Mouse (Mus musculus) thymus, postnatal 25 days (tissue): ENCODE data around the gene Sarnp.
"Not testable (repeated sequence)": the region's sequence is repeated elsewhere in the genome, so short reads cannot be mapped to it uniquely, and the experiment has no call there.

Experiments used
- DNase-seq: peaks from one replicate; pipeline ENCODE4 v3.0.0; 2022

The Sarnp gene

GRCm38 (mm10) chr10:128821358-128822056, 4.4 kb downstream of the Sarnp start, which contains the start of gene Ormdl2:
TSS of gene Ormdl2 (minus strand) at chr10:128821645.
- DNase-seq, result peak; percentile 95

GRCm38 (mm10) chr10:128822135-128822534, 5.0 kb downstream of the Sarnp start:
- DNase-seq, result no peak

- DNase-seq, result not testable (repeated sequence)
Measured at GRCm38 (mm10) chr10:128823087-128823486, 6.0 kb downstream of the Sarnp start.

- peak; percentile 35 for DNase-seq
Measured at GRCm38 (mm10) chr10:128823821-128824220, 6.7 kb downstream of the Sarnp start.

- DNase-seq, result no peak
Measured at GRCm38 (mm10) chr10:128837400-128837799, 20.3 kb downstream of the Sarnp start.

- DNase-seq, result no peak
Measured at GRCm38 (mm10) chr10:128839434-128839833, 22.3 kb downstream of the Sarnp start.

- no peak for DNase-seq
Measured at GRCm38 (mm10) chr10:128840612-128841011, 23.5 kb downstream of the Sarnp start.

- DNase-seq, result no peak
Measured at GRCm38 (mm10) chr10:128843260-128843659, 26.1 kb downstream of the Sarnp start.

GRCm38 (mm10) chr10:128845516-128845915, 28.4 kb downstream of the Sarnp start:
- DNase-seq, result no peak

GRCm38 (mm10) chr10:128846664-128847063, 29.5 kb downstream of the Sarnp start:
- no peak for DNase-seq

- DNase-seq, result no peak
Measured at GRCm38 (mm10) chr10:128848426-128848825, 31.3 kb downstream of the Sarnp start.

GRCm38 (mm10) chr10:128850339-128850738, 33.2 kb downstream of the Sarnp start:
- no peak for DNase-seq

- no peak for DNase-seq
Measured at GRCm38 (mm10) chr10:128861176-128861575, 44.0 kb downstream of the Sarnp start.

GRCm38 (mm10) chr10:128866042-128866441, 48.9 kb downstream of the Sarnp start:
- no peak for DNase-seq

- no peak for DNase-seq
Measured at GRCm38 (mm10) chr10:128866518-128866917, 49.4 kb downstream of the Sarnp start.

- DNase-seq, result no peak
Measured at GRCm38 (mm10) chr10:128870341-128870740, 53.2 kb downstream of the Sarnp start.

- no peak for DNase-seq
Measured at GRCm38 (mm10) chr10:128878291-128878690, 61.2 kb downstream of the Sarnp start.

- DNase-seq, result no peak
Measured at GRCm38 (mm10) chr10:128878811-128879210, 61.7 kb downstream of the Sarnp start.

GRCm38 (mm10) chr10:128882067-128882466, 64.9 kb downstream of the Sarnp start:
- DNase-seq, result no peak

GRCm38 (mm10) chr10:128888941-128889827, 72.1 kb downstream of the Sarnp start:
- no peak for DNase-seq

- no peak for DNase-seq
Measured at GRCm38 (mm10) chr10:128889846-128890245, 72.7 kb downstream of the Sarnp start.

- peak; percentile 47 for DNase-seq
Measured at GRCm38 (mm10) chr10:128890383-128891295, 73.5 kb downstream of the Sarnp start.
